Mouse (Mus musculus) granulocyte monocyte progenitor cell, adult 5-6 weeks (primary cell): ENCODE measurements around the gene Defb3. TPM values are rescaled to one million over a fixed set of nuclear protein-coding genes. Genes with fewer than 3 reads are reported as not detected.
"Not testable (repeated sequence)": the region's sequence is repeated elsewhere in the genome, so short reads cannot be mapped to it uniquely, and the experiment has no call there.

Source experiments
- ATAC-seq: replicated peaks from 2 replicates; pipeline ENCODE4 v1.8.0; 2016; ENCODE audit warnings: mild to moderate bottlenecking, moderate TSS enrichment, inconsistent platforms; ENCODE audit not compliant: poor library complexity, severe bottlenecking
- total RNA-seq, 2 experiments: library from RNA; stranded (forward) in 1 of 2; stranded (reverse) in 1 of 2; fragments of 200-712, 200-1000 nt in 1 of 2; fragments of >200 nt in 1 of 2; fragmentation: Nextera tagmentation in 1 of 2; gene quantifications; 2 replicates each; pipeline ENCODE4 v1.2.3; 2014 to 2017

Defb3 gene
- total RNA-seq (2014; fragmentation: Nextera tagmentation) (not detected in 2 replicates), total RNA-seq (2017) (not detected in 2 replicates)

DNA sequence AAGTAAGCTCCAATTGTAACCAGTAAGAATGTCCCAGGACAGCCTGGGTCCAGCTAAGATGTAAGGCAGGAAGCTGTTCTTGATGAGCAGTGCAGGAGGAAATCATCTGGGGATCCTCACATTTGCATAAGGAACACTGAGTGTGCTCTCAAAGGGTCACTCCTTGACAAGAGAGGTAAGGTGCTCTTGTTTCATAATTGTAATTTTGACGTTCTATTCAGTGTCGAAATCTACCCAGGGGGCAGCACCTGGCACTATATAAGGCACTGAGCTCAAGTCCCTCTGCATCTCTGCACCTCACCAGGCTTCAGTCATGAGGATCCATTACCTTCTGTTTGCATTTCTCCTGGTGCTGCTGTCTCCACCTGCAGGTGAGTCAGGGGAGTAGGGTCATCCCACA, at the start of gene Defb3:
TSS of gene Defb3 (plus strand) at position 301 of the 400 bp plus-strand sequence.
- ATAC-seq, result not testable (repeated sequence)

DNA sequence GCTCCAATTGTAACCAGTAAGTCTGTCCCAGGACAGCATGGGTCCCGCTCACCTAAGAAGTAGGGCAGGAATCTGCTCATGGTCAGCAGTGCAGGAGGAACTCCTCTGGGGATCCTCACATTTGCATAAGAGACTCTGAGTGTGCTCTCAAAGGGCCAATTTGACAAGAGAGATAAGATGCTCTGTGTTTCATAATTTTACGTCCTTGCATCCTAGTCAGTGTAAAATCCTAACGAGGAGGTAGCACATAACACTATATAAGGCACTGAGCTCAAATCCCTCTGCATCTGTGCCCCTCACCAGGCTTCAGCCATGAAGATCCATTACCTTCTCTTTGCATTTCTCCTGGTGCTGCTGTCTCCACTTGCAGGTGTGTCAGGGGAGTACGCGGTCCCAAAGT, 45.9 kb upstream of the Defb3 start, which contains the start of gene Defb5:
TSS of gene Defb5 (plus strand) at position 301 of the 400 bp plus-strand sequence.
- ATAC-seq, result no peak

DNA sequence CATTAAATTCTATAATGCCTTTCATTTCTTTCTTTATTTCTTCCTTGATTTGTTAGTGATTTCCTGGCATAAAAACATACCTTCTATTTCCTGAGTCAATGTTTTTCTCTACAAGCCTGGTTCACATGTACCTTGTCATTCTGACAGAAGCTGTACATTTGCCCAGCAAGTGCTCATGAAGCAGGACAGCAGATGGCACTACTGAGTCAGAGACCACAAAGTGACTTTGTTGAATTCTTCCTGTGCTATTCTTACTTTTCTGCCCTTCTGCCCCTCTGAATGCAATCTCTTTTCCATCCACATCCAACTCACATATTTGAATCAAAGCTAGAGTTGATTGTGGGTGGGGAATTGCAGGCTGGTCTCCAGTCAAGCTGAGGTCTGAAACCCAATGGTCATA, 35.0 kb upstream of the Defb3 start:
- no peak for ATAC-seq

DNA sequence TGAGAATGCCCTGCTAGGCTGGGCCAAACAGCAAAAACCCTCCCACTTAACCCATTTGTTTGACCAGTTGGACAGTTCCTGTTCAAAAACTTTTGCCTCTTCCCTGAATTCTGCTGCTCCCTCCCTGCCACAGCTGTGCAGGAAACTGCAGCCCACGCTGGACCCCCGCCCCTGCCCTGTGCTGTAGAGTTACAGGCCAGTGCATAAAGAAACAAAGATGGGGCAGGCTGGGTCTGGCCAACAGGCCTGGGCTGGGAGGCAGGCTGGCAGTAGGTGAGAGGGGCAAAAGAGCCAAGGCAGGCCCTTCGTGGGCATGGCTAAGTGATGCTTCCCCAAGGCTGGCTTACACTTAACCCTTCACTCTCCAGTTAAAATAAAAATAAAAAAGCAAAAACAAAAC, 33.5 kb upstream of the Defb3 start:
- no peak for ATAC-seq

DNA sequence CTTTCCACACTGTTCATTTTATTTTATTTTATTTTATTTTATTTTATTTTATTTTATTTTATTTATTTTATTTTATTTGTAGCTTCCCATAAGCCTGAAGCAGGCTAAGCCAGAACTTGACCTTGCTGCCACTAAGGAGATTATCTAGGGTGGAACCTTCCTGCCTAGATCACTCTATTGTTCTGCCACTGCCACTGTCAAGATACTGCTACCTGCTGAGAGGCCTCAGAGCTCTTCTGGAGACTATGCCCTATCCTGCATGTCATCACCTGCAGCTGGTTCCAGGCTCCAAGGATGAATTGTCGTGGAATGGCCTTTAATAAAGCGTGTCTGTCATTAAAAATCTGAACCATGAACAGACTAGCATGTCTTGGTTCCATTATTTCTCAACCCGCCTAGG, 5.2 kb downstream of the Defb3 start:
- ATAC-seq, result not testable (repeated sequence)

DNA sequence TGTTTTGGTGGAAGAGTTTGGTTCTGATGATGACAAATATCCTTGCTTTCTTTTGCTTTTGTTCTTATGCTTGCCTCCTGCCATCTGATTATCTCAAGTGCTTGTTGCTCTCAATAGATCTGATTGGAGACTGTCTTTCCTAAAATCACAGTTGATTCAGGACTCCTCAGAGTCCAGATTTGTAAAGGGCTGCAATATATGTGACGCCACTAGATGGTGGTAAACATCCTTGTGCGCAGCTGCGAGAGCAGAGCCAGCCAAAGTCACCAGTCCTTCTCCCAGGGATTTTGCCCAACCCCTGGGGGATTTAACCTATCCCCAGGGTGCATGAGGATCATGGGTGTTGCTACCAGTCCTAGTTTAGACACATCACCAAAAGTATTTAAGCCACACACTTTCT, 38.7 kb downstream of the Defb3 start:
- no peak for ATAC-seq

Other genes starting within 250 kb of the Defb3 start
- gene Defb39, start 228.6 kb upstream of the Defb3 start, total RNA-seq (2014; fragmentation: Nextera tagmentation), result not detected in 2 replicates
- not detected in 2 replicates for gene Defb39, start 228.6 kb upstream of the Defb3 start, total RNA-seq (2017)
- not detected in 2 replicates for gene Defb12, start 178.5 kb upstream of the Defb3 start, total RNA-seq (2014; fragmentation: Nextera tagmentation)
- gene Defb12, start 178.5 kb upstream of the Defb3 start, total RNA-seq (2017), result not detected in 2 replicates
- not detected in 2 replicates for gene Defb34, start 169.6 kb upstream of the Defb3 start, total RNA-seq (2014; fragmentation: Nextera tagmentation)
- not detected in 2 replicates for gene Defb34, start 169.6 kb upstream of the Defb3 start, total RNA-seq (2017)
- not detected in 2 replicates for gene Gm45826, start 152.6 kb upstream of the Defb3 start, total RNA-seq (2014; fragmentation: Nextera tagmentation)
- not detected in 2 replicates for gene Gm45826, start 152.6 kb upstream of the Defb3 start, total RNA-seq (2017)
- not detected in 2 replicates for gene Defb14, start 99.0 kb upstream of the Defb3 start, total RNA-seq (2014; fragmentation: Nextera tagmentation)
- not detected in 2 replicates for gene Defb14, start 99.0 kb upstream of the Defb3 start, total RNA-seq (2017)
- gene Defb4, start 94.7 kb upstream of the Defb3 start, total RNA-seq (2014; fragmentation: Nextera tagmentation), result not detected in 2 replicates
- gene Defb4, start 94.7 kb upstream of the Defb3 start, total RNA-seq (2017), result not detected in 2 replicates
- not detected in 2 replicates for gene Defb6, start 67.9 kb upstream of the Defb3 start, total RNA-seq (2014; fragmentation: Nextera tagmentation)
- not detected in 2 replicates for gene Defb6, start 67.9 kb upstream of the Defb3 start, total RNA-seq (2017)
- gene Defb46, start 53.4 kb upstream of the Defb3 start, total RNA-seq (2014; fragmentation: Nextera tagmentation), result not detected in 2 replicates
- gene Defb46, start 53.4 kb upstream of the Defb3 start, total RNA-seq (2017), result not detected in 2 replicates
- not detected in 2 replicates for gene Defb5, start 45.8 kb upstream of the Defb3 start, total RNA-seq (2014; fragmentation: Nextera tagmentation)
- gene Defb5, start 45.8 kb upstream of the Defb3 start, total RNA-seq (2017), result not detected in 2 replicates
- not detected in 2 replicates for gene Defb8, start 154.2 kb downstream of the Defb3 start, total RNA-seq (2014; fragmentation: Nextera tagmentation)
- not detected in 2 replicates for gene Defb8, start 154.2 kb downstream of the Defb3 start, total RNA-seq (2017)
- gene Defb7, start 201.7 kb downstream of the Defb3 start, total RNA-seq (2014; fragmentation: Nextera tagmentation), result not detected in 2 replicates
- not detected in 2 replicates for gene Defb7, start 201.7 kb downstream of the Defb3 start, total RNA-seq (2017)